Mouse (Mus musculus) heart, postnatal 0 days (tissue): ENCODE data around the gene Ccdc12.

Source experiments
- CTCF ChIP-seq: IDR thresholded peaks from 2 replicates; pipeline ENCODE4 v1.5.1; 2016; ENCODE audit warnings: antibody characterized with exemption, control low read depth, low read depth
- EP300 ChIP-seq: IDR thresholded peaks from 2 replicates; pipeline ENCODE4 v1.6.1; 2016; ENCODE audit warnings: antibody characterized with exemption, low read depth

GRCm38 (mm10) chr9:110620180-110620579 lies 36.1 kb upstream of the Ccdc12 start:
- TF ChIP-seq CTCF: peak; percentile 26
- TF ChIP-seq EP300: no peak
